Mouse (Mus musculus) bone marrow, adult 2 months (tissue): ENCODE data around the gene Tjap1. TPM values are rescaled to one million over a fixed set of nuclear protein-coding genes. Genes with fewer than 3 reads are reported as not detected.
A peak's percentile ranks its signal among the peaks of the same experiment; 100 is the strongest.

Experiments
- H3K27ac ChIP-seq: fragments of 200-500 bp; 2 replicates; pipeline ENCODE4 v1.5.1; 2012; ENCODE audit warnings: low read depth, mild to moderate bottlenecking, control low read depth, inconsistent platforms, low read length; ENCODE audit not compliant: control insufficient read depth, poor library complexity, insufficient read depth
- H3K4me1 ChIP-seq: fragments of 200-500 bp; 2 replicates; pipeline ENCODE4 v1.6.1; 2011; ENCODE audit warnings: low read length; ENCODE audit not compliant: control insufficient read depth, insufficient read depth
- H3K4me3 ChIP-seq: fragments of 200-500 bp; replicated peaks from 2 replicates; pipeline ENCODE3; 2011; ENCODE audit warnings: mild to moderate bottlenecking, low read depth, low read length, control low read depth; ENCODE audit not compliant: control insufficient read depth
- CTCF ChIP-seq: fragments of 200-500 bp; IDR thresholded peaks from 2 replicates; pipeline ENCODE4 v1.5.1; 2011; ENCODE audit warnings: low read length, control low read depth; ENCODE audit not compliant: control insufficient read depth, insufficient read depth
- POLR2A ChIP-seq: fragments of 200-500 bp; IDR thresholded peaks from 2 replicates; pipeline ENCODE4 v1.6.1; 2011; ENCODE audit warnings: low read depth, mild to moderate bottlenecking, control low read depth, low read length, borderline replicate concordance; ENCODE audit not compliant: control insufficient read depth
- WGBS: fragments of 180-500 bp; shearing (Covaris S2); methylation state at CpG from one replicate; pipeline ENCODE4 v1.1.7; 2018; 5-methylcytosine and 5-hydroxymethylcytosine counted together
- polyA plus RNA-seq: library from polyadenylated mRNA; stranded (reverse); fragments of >200 nt; gene quantifications from 2 replicates; pipeline ENCODE4 v1.2.4, GENCODE M21; 2011; ENCODE audit warnings: low replicate concordance; ENCODE audit not compliant: missing spikeins, insufficient read depth, insufficient read length

Tjap1 gene
- polyA plus RNA-seq, 1 experiment = 28.9 TPM

- Histone ChIP-seq H3K27ac (no peak overlapping the region), H3K4me1 (no peaks in the 10 kb centered on the region), H3K4me3 (no peak overlapping the region)
- no peak for TF ChIP-seq CTCF
- no peak for TF ChIP-seq POLR2A
- WGBS = 87% methylated on average over 9 of the region's 9 CpGs
Measured at GRCm38 (mm10) chr17:46313135-46313715, 30.4 kb upstream of the Tjap1 start.

GRCm38 (mm10) chr17:46310515-46310914, 27.7 kb upstream of the Tjap1 start:
- WGBS = 80% methylated on average over 10 of the region's 10 CpGs
- TF ChIP-seq POLR2A (no peak), CTCF (no peak)
- H3K27ac ChIP-seq = no peak overlapping the region
- no peaks in the 10 kb centered on the region for H3K4me1 ChIP-seq
- H3K4me3 ChIP-seq = no peak overlapping the region

GRCm38 (mm10) chr17:46309835-46310234, 27.0 kb upstream of the Tjap1 start:
- no peak overlapping the region for H3K27ac ChIP-seq
- WGBS = 81% methylated on average over 12 of the region's 12 CpGs
- no peaks in the 10 kb centered on the region for H3K4me1 ChIP-seq
- no peak overlapping the region for H3K4me3 ChIP-seq
- TF ChIP-seq POLR2A (no peak), CTCF (no peak)

GRCm38 (mm10) chr17:46306956-46307355, 24.1 kb upstream of the Tjap1 start:
- TF ChIP-seq CTCF (no peak), POLR2A (no peak)
- Histone ChIP-seq H3K27ac (no peak overlapping the region), H3K4me1 (no peaks in the 10 kb centered on the region), H3K4me3 (no peak overlapping the region)
- 91% methylated on average over 15 of the region's 15 CpGs for WGBS

- no peak for TF ChIP-seq POLR2A
- no peak for TF ChIP-seq CTCF
- H3K4me1 ChIP-seq = peaks cover 2% of the 10 kb centered on the region; the same call in 1 of the 2 replicates
- H3K4me3 ChIP-seq = no peak overlapping the region
- WGBS = 86% methylated on average over 9 of the region's 9 CpGs
- H3K27ac ChIP-seq = no peak overlapping the region
Measured at GRCm38 (mm10) chr17:46304184-46304583, 21.4 kb upstream of the Tjap1 start.

- TF ChIP-seq POLR2A = no peak
- no peak for TF ChIP-seq CTCF
- WGBS = 56% methylated on average over 12 of the region's 12 CpGs
- Histone ChIP-seq H3K27ac (0 out of 2 replicates have a peak overlapping the region, but pooled peaks have one; percentile 9), H3K4me1 (peaks cover 4% of the 10 kb centered on the region), H3K4me3 (no peak overlapping the region)
Measured at GRCm38 (mm10) chr17:46301892-46302291, 19.1 kb upstream of the Tjap1 start.

GRCm38 (mm10) chr17:46298220-46298913, 15.5 kb upstream of the Tjap1 start:
- TF ChIP-seq CTCF (peak; percentile 71), POLR2A (no peak)
- no peak overlapping the region for H3K27ac ChIP-seq
- WGBS = 2% methylated on average over 48 of the region's 48 CpGs
- no peak overlapping the region for H3K4me3 ChIP-seq
- peaks cover 4% of the 10 kb centered on the region for H3K4me1 ChIP-seq

GRCm38 (mm10) chr17:46297364-46298219, 14.8 kb upstream of the Tjap1 start, which contains the start of gene Dlk2:
Gene Dlk2 (plus strand): TSS chr17:46297421.
- Histone ChIP-seq H3K27ac (no peak within 1 kb of the TSS), H3K4me1 (peaks cover 4% of the 10 kb centered on the region), H3K4me3 (no peak within 1 kb of the TSS)
- TF ChIP-seq POLR2A = no peak
- TF ChIP-seq CTCF = no peak
- 1% methylated on average over 75 of the region's 86 CpGs for WGBS
